Mouse (Mus musculus): Measurements from ENCODE around the gene Cutc. TPM values are rescaled to one million over a fixed set of nuclear protein-coding genes. Genes with fewer than 3 reads are reported as not detected.

Cutc gene
- polyA plus RNA-seq, 2 experiments, result 6.7 to 9.7 TPM

DNA sequence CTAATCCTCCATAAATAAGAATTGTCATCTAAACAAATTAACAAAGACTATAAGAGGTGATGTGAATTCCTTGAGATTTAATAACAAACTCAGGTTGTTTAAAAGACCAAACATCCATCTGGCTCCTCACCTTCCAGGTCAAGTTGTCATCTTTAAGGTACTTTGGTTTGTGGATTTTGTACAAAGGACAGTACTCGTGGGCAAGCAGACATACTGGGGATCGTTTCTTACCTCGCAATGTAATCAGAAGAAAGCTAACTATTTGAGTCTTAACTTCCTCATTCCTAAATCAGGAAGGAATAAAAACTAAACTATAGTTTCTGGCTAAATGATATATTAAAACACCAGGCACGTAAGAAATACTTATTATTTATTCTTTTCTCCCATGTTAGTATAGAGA is 17.8 kb downstream of the Cutc start:
- DNase-seq (ENCODE audit: low read depth in 3 of 3, low spot score in 3 of 3), result no peak

DNA sequence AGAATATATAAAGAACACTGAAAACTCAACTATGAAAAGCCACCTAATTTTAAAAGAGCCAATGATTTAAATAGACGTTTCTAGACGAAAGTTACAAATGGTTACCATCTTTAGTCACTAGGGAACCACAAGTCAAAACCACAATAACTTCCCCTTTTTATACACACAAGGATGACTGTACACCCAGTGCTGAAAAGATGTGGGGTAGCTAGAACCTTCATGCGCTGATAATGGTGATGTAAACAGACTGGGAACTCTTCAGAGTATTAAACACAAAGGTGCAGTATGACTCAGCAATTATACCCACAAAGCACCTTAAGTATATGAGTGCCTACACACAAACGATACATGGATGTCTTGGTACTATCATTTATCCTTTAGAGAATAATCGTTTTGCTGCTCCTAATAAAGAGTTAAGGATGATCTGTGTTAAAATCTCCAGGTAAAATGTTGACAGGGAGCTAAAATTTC is 18.7 kb downstream of the Cutc start:
- DNase-seq (ENCODE audit: low read depth in 3 of 3, low spot score in 3 of 3) (no peak), ATAC-seq (ENCODE audit: insufficient read depth) (no peak)
- Histone ChIP-seq H3K4me2 (ENCODE audit: low read depth) (no peak overlapping the region), H3K27me3 (ENCODE audit: control insufficient read depth, insufficient read depth, low read length) (no peaks in the 10 kb centered on the region), H3K9me3 (ENCODE audit: control insufficient read depth, low read length) (no peaks in the 10 kb centered on the region), H3K36me3 (replicated peaks; ENCODE audit: control insufficient read depth, insufficient read depth, low read depth) (no peaks in the 10 kb centered on the region), H3K9ac (replicated peaks) (no peak overlapping the region), H3K4me1 (replicated peaks; ENCODE audit: control insufficient read depth in 2 of 2, insufficient read depth in 2 of 2, low read length in 1 of 2) (peaks cover 0 to 10% of the 10 kb centered on the region in 2 experiments; a peak in 2 of 4 replicates), H3K4me3 (ENCODE audit: insufficient read depth in 1 of 2, low read depth in 2 of 2, low read length in 2 of 2) (no peak overlapping the region), H3K27ac (no peak overlapping the region)
- WGBS (ENCODE audit: insufficient replicate concordance), result 21% methylated on average over 5 of the region's 5 CpGs
- TF ChIP-seq CTCF (IDR thresholded peaks at IDR 0.05; ENCODE audit: low read depth), result no peak
- no peak for TF ChIP-seq EP300 (IDR thresholded peaks at IDR 0.05; ENCODE audit: low read depth)

More for the DNA sequence above, 17.8 kb downstream of the Cutc start:
- Histone ChIP-seq H3K27ac (no peak overlapping the region), H3K4me3 (ENCODE audit: insufficient read depth in 1 of 2, low read depth in 2 of 2, low read length in 2 of 2) (no peak overlapping the region), H3K9me3 (ENCODE audit: control insufficient read depth, low read length) (no peaks in the 10 kb centered on the region), H3K9ac (replicated peaks) (no peak overlapping the region), H3K4me1 (replicated peaks; ENCODE audit: control insufficient read depth in 2 of 2, insufficient read depth in 2 of 2, low read length in 1 of 2) (peaks cover 0 to 6% of the 10 kb centered on the region in 2 experiments; a peak in 2 of 4 replicates), H3K36me3 (replicated peaks; ENCODE audit: control insufficient read depth, insufficient read depth, low read depth) (no peaks in the 10 kb centered on the region), H3K4me2 (ENCODE audit: low read depth) (no peak overlapping the region), H3K27me3 (ENCODE audit: control insufficient read depth, insufficient read depth, low read length) (no peaks in the 10 kb centered on the region)
- no peak for ATAC-seq (ENCODE audit: insufficient read depth)
- 30% methylated on average over 4 of the region's 4 CpGs for WGBS (ENCODE audit: insufficient replicate concordance)
- TF ChIP-seq EP300 (IDR thresholded peaks at IDR 0.05; ENCODE audit: low read depth) (no peak), CTCF (IDR thresholded peaks at IDR 0.05; ENCODE audit: low read depth) (no peak)

DNA sequence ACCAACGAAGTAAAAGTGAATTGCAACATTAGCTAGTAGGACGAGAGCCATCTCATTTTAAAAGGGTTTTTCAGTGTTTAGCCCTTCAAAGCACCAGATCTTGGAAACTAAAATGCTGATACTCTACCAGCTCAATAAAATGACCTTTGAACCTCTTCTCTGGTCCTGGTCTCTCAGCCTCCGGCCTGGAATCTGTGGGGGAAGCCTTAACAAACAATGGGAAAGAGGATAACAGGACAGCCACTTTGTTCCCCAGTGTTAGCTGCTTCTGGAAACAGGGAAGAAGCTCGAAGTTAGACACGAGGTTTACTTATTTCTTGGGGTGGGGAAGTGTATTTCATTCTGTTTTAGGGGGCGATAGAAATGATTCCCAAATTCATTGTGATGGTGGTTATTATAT is 19.5 kb downstream of the Cutc start:
- whole genome bisulfite sequencing (ENCODE audit: insufficient replicate concordance), result 56% methylated on average over 6 of the region's 6 CpGs
- Histone ChIP-seq H3K4me3 (ENCODE audit: insufficient read depth in 1 of 2, low read depth in 2 of 2, low read length in 2 of 2) (no peak overlapping the region), H3K9me3 (ENCODE audit: control insufficient read depth, low read length) (no peaks in the 10 kb centered on the region), H3K27ac (no peak overlapping the region), H3K36me3 (replicated peaks; ENCODE audit: control insufficient read depth, insufficient read depth, low read depth) (no peaks in the 10 kb centered on the region), H3K27me3 (ENCODE audit: control insufficient read depth, insufficient read depth, low read length) (no peaks in the 10 kb centered on the region), H3K4me1 (replicated peaks; ENCODE audit: control insufficient read depth in 2 of 2, insufficient read depth in 2 of 2, low read length in 1 of 2) (peaks cover 0 to 10% of the 10 kb centered on the region in 2 experiments; a peak in 2 of 4 replicates), H3K4me2 (ENCODE audit: low read depth) (no peak overlapping the region; the same call in 1 of the 2 replicates), H3K9ac (replicated peaks) (no peak overlapping the region)
- no peak for TF ChIP-seq EP300 (IDR thresholded peaks at IDR 0.05; ENCODE audit: low read depth)
- no peak for TF ChIP-seq CTCF (IDR thresholded peaks at IDR 0.05; ENCODE audit: low read depth)
- DNase-seq (ENCODE audit: low read depth in 3 of 3, low spot score in 3 of 3) (no peak), ATAC-seq (ENCODE audit: insufficient read depth) (no peak)

DNA sequence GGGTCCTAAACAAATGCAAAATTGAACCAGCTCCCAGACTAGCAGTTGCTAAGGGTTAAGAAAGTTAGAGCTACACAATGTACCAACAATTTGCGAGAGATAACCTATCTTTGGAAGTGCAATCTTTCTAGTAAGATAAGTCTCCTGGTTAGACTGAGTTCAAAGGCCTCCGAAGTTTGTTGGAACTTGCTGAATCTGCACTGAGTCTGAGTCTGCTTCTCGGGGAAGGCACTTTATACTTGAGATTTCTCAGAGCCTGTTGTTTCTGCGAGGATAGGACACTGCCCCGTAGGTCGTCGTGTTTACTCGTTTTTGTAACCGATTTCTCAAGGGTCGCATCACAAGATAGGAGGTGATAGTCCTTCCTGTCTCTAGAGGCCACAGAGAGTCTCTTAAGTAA is 22.6 kb downstream of the Cutc start:
- Histone ChIP-seq H3K36me3 (replicated peaks; ENCODE audit: control insufficient read depth, insufficient read depth, low read depth) (no peaks in the 10 kb centered on the region), H3K9me3 (ENCODE audit: control insufficient read depth, low read length) (no peaks in the 10 kb centered on the region), H3K4me2 (ENCODE audit: low read depth) (no peak overlapping the region), H3K4me1 (replicated peaks; ENCODE audit: control insufficient read depth in 2 of 2, insufficient read depth in 2 of 2, low read length in 1 of 2) (peaks cover 0 to 12% of the 10 kb centered on the region in 2 experiments; a peak in 2 of 4 replicates), H3K4me3 (ENCODE audit: insufficient read depth in 1 of 2, low read depth in 2 of 2, low read length in 2 of 2) (no peak overlapping the region), H3K27ac (no peak overlapping the region), H3K27me3 (ENCODE audit: control insufficient read depth, insufficient read depth, low read length) (no peaks in the 10 kb centered on the region), H3K9ac (replicated peaks) (no peak overlapping the region)
- no peak for TF ChIP-seq EP300 (IDR thresholded peaks at IDR 0.05; ENCODE audit: low read depth)
- TF ChIP-seq CTCF (IDR thresholded peaks at IDR 0.05; ENCODE audit: low read depth), result no peak
- ATAC-seq (ENCODE audit: insufficient read depth), result no peak
- no peak for DNase-seq (ENCODE audit: low read depth in 3 of 3, low spot score in 3 of 3)
- 35% methylated on average over 10 of the region's 10 CpGs for WGBS (ENCODE audit: insufficient replicate concordance)

DNA sequence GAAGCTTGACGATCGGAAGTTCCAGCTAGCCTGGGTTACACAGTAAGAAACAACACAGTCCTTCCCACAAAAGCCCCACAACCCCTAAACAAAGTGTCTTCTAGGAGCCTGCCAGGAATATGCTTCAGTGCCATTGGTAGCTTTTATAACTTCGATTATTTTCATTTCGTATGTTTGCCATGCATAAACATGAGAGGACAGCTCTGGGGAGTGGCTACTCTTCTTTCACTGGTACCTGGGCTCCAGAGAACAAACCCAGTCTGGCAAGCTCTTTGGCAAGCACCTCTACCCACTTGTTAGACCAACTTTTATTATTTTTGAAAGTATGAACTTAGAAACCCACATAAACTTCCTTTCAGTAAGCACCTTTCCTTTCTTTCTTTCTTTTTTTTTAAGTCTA is 23.8 kb downstream of the Cutc start:
- Histone ChIP-seq H3K9me3 (ENCODE audit: control insufficient read depth, low read length) (no peaks in the 10 kb centered on the region), H3K9ac (replicated peaks) (no peak overlapping the region), H3K27ac (no peak overlapping the region), H3K36me3 (replicated peaks; ENCODE audit: control insufficient read depth, insufficient read depth, low read depth) (no peaks in the 10 kb centered on the region), H3K4me3 (ENCODE audit: insufficient read depth in 1 of 2, low read depth in 2 of 2, low read length in 2 of 2) (no peak overlapping the region), H3K4me2 (ENCODE audit: low read depth) (no peak overlapping the region), H3K4me1 (replicated peaks; ENCODE audit: control insufficient read depth in 2 of 2, insufficient read depth in 2 of 2, low read length in 1 of 2) (peaks cover 0 to 12% of the 10 kb centered on the region in 2 experiments; a peak in 2 of 4 replicates), H3K27me3 (ENCODE audit: control insufficient read depth, insufficient read depth, low read length) (no peaks in the 10 kb centered on the region)
- 61% methylated on average over 4 of the region's 4 CpGs for whole genome bisulfite sequencing (ENCODE audit: insufficient replicate concordance)
- TF ChIP-seq EP300 (IDR thresholded peaks at IDR 0.05; ENCODE audit: low read depth), result no peak
- no peak for TF ChIP-seq CTCF (IDR thresholded peaks at IDR 0.05; ENCODE audit: low read depth)
- ATAC-seq (ENCODE audit: insufficient read depth) (no peak), DNase-seq (ENCODE audit: low read depth in 3 of 3, low spot score in 3 of 3) (no peak)
